Mouse (Mus musculus): Measurements from ENCODE around the gene Spata21. TPM values are rescaled to one million over a fixed set of nuclear protein-coding genes. Genes with fewer than 3 reads are reported as not detected.

The Spata21 gene
- polyA plus RNA-seq, 1 experiment from 2014 or later: 0.53 TPM

DNA sequence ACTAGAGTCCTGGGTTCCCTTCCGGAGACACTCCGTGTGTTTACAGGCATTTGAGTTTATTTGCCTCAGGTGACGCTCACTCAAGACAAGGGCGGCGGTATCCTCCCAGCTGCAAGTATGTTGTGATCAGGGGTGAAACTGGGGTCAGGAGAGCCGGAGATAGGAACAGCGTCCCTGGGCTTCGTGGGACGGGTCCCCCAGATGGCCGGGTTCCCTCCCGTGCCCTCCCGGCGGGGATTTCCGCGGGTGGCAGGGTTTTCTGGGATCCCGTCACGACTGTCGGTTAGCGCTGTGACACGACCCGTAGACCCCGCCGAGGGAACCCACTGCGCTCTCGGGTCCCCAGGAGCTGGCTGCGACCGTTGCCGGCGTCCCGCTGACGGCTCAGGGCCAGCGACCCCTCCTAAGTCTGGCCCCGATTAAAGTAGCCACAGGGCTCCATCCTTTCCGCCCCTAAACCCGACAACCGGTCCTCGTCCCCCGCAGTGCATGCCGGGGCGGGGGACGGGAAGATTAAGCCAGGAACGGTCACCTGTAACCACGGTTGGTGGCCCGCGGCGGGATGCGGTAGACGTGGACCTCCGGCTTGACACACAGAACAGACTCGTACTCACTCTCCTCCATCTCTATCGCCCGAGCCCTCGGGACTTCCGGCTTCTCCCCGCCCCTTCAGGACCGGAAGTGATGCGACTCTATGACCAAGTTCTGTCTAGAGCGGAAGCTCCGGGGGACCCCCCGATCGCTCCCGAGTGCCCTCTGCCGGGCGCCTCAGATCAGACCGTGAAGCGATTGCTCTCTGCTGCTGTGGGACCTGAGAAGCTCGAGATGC lies 10.2 kb upstream of the Spata21 start, which contains the start of gene Necap2:
Gene Necap2 (minus strand): TSS at position 677 of the 829 bp plus-strand sequence.
- H3K4me2 ChIP-seq (replicated peaks): peak within 1 kb of the TSS; percentile 85
- WGBS: under 1% methylated on average over 67 of the region's 67 CpGs
- H3K4me1 ChIP-seq: peaks cover 17% of the 10 kb centered on the region
- H3K4me3 ChIP-seq: peak within 1 kb of the TSS; percentile 73
- H3K9me3 ChIP-seq: no peaks in the 10 kb centered on the region
- H3K27ac ChIP-seq (replicated peaks): peak within 1 kb of the TSS; percentile 57
- H3K36me3 ChIP-seq: peaks cover 7% of the 10 kb centered on the region
- ATAC-seq (replicated peaks): peak; percentile 96
- H3K9ac ChIP-seq (replicated peaks): peak within 1 kb of the TSS; percentile 85
- no peaks in the 10 kb centered on the region for H3K27me3 ChIP-seq

DNA sequence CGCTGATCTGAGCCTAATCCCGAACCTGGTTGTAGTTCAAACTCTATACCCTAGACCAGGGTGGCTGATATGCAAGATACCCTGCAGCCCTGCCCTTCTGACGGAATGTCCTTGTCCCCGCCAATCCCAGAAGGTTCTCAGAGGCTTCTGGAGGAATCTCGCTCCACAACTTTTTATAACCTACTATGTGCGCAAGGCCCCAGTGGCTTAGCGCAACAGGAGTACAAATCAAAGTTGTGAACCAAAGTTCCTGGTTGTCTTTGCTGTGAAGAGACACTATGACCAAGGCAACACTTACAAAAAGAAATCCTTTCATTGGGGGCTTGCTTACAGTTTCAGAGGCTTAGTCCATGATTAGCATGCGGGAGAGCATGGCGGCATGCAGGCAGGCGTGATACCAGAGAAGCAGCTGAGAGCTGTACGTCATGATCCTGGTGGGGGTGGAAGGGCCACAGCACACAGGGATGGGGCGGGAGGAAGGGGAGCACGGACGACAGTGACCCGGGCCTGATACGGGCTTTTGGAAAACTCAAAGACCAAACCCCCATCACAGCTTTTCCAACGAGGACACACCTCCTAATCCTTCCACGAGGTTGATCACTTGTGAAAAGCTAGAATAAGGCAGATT lies 9.5 kb upstream of the Spata21 start:
- Histone ChIP-seq H3K4me3 (peak overlapping the region; percentile 73), H3K4me2 (replicated peaks) (no peak overlapping the region), H3K9ac (replicated peaks) (no peak overlapping the region), H3K4me1 (peaks cover 17% of the 10 kb centered on the region), H3K27ac (replicated peaks) (no peak overlapping the region), H3K27me3 (no peaks in the 10 kb centered on the region), H3K36me3 (no peaks in the 10 kb centered on the region; the same call in 1 of the 2 replicates), H3K9me3 (no peaks in the 10 kb centered on the region)
- 69% methylated on average over 18 of the region's 18 CpGs for WGBS
- peak; percentile 47 for ATAC-seq (replicated peaks)

DNA sequence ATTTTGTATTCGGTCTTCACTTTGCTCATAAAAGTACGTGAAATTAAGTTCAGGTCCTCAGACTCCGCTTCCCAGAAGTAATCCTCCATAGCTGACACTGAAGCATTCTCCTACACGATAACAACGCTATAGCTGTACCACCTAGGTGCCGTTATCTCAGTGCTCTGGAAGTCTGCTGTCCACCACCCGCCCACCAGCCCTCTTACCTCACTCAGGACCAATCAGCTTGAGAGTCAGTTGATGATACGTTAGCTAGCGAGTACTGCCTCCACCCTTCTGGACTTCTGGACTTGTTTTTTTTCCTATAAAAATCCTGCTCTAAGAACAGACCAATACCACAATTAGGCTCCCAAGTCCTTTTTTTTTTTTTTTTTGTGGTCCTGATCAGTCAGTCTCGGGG lies 1.3 kb upstream of the Spata21 start:
- Histone ChIP-seq H3K36me3 (no peaks in the 10 kb centered on the region), H3K4me1 (no peaks in the 10 kb centered on the region), H3K4me2 (replicated peaks) (no peak overlapping the region), H3K27me3 (no peaks in the 10 kb centered on the region), H3K27ac (replicated peaks) (no peak overlapping the region), H3K9ac (replicated peaks) (no peak overlapping the region), H3K4me3 (no peak overlapping the region), H3K9me3 (no peaks in the 10 kb centered on the region)
- no peak for ATAC-seq (replicated peaks)
- 83% methylated on average over 10 of the region's 10 CpGs for WGBS

DNA sequence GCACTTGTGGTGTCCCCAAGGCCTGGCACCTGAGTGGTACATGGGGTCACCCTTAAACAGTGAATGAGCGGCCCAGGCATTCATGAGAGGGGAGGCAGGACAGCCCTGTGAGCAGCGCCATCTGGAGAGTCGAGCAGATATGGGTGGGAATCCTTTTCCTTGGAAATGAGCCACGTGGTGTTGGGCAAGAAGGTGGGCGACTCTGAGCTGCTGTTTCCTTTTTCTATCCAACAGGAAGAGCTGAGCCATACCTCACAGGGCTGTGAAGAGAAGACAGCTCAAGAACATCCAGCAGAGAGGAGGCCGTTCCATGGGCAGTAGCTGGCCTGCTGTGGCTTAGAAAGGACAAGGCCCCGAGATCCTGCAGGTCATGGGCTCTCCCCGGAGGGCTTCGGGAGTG lies 581 bp downstream of the Spata21 start:
- no peak overlapping the region for H3K4me2 ChIP-seq (replicated peaks)
- no peaks in the 10 kb centered on the region for H3K4me1 ChIP-seq
- H3K4me3 ChIP-seq: no peak overlapping the region
- no peaks in the 10 kb centered on the region for H3K9me3 ChIP-seq
- no peak for ATAC-seq (replicated peaks)
- no peaks in the 10 kb centered on the region for H3K36me3 ChIP-seq
- no peaks in the 10 kb centered on the region for H3K27me3 ChIP-seq
- H3K27ac ChIP-seq (replicated peaks): no peak overlapping the region
- WGBS: 77% methylated on average over 9 of the region's 9 CpGs
- no peak overlapping the region for H3K9ac ChIP-seq (replicated peaks)

DNA sequence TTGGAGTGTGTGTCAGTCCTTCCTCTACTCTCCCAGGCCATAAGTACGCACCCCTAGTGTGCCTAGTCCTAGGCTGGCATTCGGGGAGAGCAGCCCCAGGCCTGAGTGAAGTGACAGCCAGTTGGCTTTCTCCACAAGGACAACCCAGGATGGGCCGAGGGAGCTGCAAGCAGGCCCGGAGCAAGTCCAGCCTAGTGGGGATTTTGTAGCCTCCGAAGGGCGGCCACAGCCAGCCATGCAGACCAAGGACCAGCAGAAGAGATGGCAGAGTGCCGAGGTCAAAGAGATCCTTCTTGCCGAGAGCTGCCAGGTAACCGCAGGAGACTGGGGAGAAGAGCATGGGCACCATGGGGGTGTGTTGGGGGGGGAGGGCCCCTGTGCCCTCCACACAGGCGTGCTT lies 6.9 kb downstream of the Spata21 start:
- no peak overlapping the region for H3K9ac ChIP-seq (replicated peaks)
- no peaks in the 10 kb centered on the region for H3K4me1 ChIP-seq
- WGBS: 78% methylated on average over 10 of the region's 10 CpGs
- H3K9me3 ChIP-seq: no peaks in the 10 kb centered on the region
- H3K4me2 ChIP-seq (replicated peaks): no peak overlapping the region
- no peak for ATAC-seq (replicated peaks)
- H3K4me3 ChIP-seq: no peak overlapping the region
- no peaks in the 10 kb centered on the region for H3K36me3 ChIP-seq
- no peaks in the 10 kb centered on the region for H3K27me3 ChIP-seq
- H3K27ac ChIP-seq (replicated peaks): no peak overlapping the region

DNA sequence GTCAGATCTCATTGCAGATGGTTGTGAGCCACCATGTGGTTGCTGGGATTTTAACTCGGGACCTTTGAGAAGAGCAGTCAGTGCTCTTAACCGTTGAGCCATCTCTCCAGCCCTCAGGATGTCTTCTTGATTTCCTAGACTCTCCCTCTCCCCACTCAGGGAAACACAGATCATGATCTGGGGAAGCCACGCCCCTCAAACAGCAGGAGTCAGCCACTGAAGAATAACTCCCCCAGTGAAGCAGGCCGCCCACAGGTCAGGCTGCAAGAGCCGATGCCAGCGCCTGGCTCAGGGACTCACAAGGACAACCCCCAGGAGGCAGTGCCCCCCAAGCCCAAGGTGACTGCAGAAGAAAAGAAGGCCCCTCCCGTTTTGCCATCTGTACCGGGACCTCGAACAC lies 8.6 kb downstream of the Spata21 start:
- 11% methylated on average over 9 of the region's 9 CpGs for WGBS

DNA sequence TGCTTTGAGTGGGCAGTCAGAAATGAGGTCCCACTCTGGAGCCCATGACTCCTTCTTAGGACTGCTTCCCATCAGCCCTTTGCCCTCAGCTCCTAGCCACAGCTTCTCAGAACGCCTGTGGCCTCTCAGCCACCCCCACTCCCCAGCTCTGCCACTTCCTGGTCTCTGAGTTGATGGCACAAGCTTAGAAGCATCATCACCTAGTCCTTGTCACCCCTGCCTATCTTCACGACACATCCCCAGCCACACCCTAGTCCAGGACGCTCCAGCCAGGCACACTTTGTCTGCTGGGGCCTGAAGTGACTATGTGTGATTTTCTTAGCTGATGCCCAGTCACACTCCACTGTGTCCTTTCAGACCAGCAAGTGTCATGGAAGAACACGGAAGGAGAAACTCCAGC lies 10.8 kb downstream of the Spata21 start:
- no peaks in the 10 kb centered on the region for H3K36me3 ChIP-seq
- 77% methylated on average over 4 of the region's 4 CpGs for WGBS
- H3K4me2 ChIP-seq (replicated peaks): no peak overlapping the region
- no peak overlapping the region for H3K4me3 ChIP-seq
- no peak for ATAC-seq (replicated peaks)
- H3K4me1 ChIP-seq: no peaks in the 10 kb centered on the region
- H3K27ac ChIP-seq (replicated peaks): no peak overlapping the region
- no peaks in the 10 kb centered on the region for H3K27me3 ChIP-seq
- no peaks in the 10 kb centered on the region for H3K9me3 ChIP-seq
- H3K9ac ChIP-seq (replicated peaks): no peak overlapping the region

More for the DNA sequence above, 8.6 kb downstream of the Spata21 start:
- Histone ChIP-seq H3K27ac (replicated peaks) (no peak overlapping the region), H3K4me2 (replicated peaks) (no peak overlapping the region), H3K27me3 (no peaks in the 10 kb centered on the region), H3K4me1 (no peaks in the 10 kb centered on the region), H3K4me3 (no peak overlapping the region), H3K9ac (replicated peaks) (no peak overlapping the region), H3K9me3 (no peaks in the 10 kb centered on the region), H3K36me3 (no peaks in the 10 kb centered on the region)
- ATAC-seq (replicated peaks): no peak

DNA sequence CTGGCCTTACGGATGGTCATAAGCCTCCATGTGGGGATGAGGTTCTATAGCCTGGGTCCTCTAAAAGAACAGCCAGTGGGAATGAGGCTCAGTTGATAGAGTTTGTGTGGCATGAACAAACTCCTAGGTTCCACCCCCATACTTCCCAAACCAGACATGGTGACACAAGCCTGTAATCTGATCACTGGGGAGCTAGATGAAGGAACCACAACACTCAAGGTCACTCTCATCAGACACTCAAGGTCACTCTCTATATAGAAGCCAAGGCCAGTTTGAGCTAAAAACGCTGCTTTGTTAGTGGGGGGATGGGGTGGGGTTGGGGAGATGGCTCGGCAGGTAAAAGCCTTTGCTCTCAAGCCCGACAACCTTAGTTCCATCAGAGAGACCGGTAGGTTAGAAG lies 11.8 kb downstream of the Spata21 start:
- WGBS: 81% methylated on average over 5 of the region's 5 CpGs
- Histone ChIP-seq H3K4me3 (no peak overlapping the region), H3K4me2 (replicated peaks) (no peak overlapping the region), H3K9me3 (no peaks in the 10 kb centered on the region), H3K36me3 (no peaks in the 10 kb centered on the region), H3K4me1 (no peaks in the 10 kb centered on the region), H3K27me3 (no peaks in the 10 kb centered on the region), H3K27ac (replicated peaks) (no peak overlapping the region), H3K9ac (replicated peaks) (no peak overlapping the region)
- ATAC-seq (replicated peaks): no peak

DNA sequence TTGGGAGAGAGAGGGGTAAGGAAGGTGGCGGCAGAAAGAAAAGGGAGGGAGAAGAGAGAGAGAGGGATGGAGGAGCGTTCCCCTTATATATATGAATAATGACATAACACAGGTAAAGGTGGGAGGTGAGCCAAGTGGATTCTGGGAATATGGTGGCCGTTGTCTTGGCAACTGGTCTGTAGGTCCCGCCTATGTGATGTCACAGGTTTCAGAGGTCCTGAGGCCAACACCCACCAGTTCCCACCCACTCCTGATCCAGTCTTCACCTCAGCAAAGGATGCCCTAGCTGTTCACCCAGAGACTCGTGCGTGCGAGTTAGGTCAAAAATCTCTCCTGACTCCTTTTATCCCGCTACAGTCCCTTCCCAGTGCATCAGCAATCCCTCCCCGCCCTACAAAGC lies 13.2 kb downstream of the Spata21 start:
- ATAC-seq (replicated peaks): no peak
- H3K27ac ChIP-seq (replicated peaks): no peak overlapping the region
- H3K4me2 ChIP-seq (replicated peaks): no peak overlapping the region
- WGBS: 96% methylated on average over 9 of the region's 9 CpGs
- no peaks in the 10 kb centered on the region for H3K9me3 ChIP-seq
- H3K36me3 ChIP-seq: no peaks in the 10 kb centered on the region
- H3K27me3 ChIP-seq: no peaks in the 10 kb centered on the region
- H3K9ac ChIP-seq (replicated peaks): no peak overlapping the region
- no peak overlapping the region for H3K4me3 ChIP-seq
- H3K4me1 ChIP-seq: no peaks in the 10 kb centered on the region

DNA sequence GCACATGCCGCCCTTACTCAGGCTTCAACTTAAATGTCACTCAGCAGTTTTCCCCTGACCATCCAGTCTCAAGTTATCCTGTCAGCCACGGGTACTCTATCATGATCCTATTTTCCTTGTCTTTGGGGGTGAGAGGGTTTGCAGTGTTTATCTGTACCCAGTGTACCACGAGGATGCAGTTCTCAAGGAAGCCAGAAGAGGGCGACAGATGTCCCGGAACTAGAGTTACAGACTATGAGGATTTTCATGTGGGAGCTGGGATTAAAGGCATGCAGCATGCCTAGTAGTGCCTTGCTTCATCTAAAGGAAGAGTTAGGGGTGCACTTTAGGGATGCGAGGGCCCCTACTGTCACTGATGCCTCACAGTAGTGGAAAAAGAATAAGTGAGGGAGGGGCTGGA lies 13.7 kb downstream of the Spata21 start:
- ATAC-seq (replicated peaks): no peak
- no peak overlapping the region for H3K4me2 ChIP-seq (replicated peaks)
- WGBS: 71% methylated on average over 6 of the region's 6 CpGs
- no peaks in the 10 kb centered on the region for H3K9me3 ChIP-seq
- no peaks in the 10 kb centered on the region for H3K4me1 ChIP-seq
- H3K36me3 ChIP-seq: no peaks in the 10 kb centered on the region
- H3K27me3 ChIP-seq: no peaks in the 10 kb centered on the region
- H3K4me3 ChIP-seq: no peak overlapping the region
- H3K9ac ChIP-seq (replicated peaks): no peak overlapping the region
- H3K27ac ChIP-seq (replicated peaks): no peak overlapping the region

DNA sequence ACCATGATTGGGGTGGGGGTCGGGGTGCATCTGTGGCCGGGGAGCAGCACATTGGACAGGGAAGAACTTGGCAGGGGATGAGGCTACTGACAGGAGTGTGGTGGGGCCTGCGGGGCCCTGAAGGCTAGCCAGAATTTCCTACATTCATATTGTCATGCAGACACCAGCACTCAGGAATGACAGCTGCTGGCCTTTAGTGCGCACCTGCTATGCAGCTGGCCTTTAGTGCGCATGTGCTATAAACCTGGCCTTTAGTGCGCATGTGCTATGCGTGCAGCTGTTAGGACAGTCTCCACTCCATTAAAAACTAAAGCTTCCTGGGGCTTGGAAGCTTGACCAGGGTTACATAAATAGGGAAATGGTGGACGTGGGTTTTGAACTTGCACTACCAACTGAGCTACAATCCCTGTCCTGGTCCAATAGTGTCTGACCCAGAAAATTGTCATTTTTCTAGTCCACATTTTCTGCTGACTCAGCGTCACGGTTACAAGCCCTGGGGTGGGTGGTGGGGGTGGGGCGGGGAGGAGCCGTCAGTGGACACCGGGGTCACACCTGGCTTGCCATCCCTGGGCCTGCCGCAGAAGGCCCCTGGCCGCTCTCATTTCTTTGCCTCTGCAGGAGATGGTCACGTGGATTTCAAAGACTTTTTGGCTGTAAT lies 18.5 kb downstream of the Spata21 start:
- peaks cover 7% of the 10 kb centered on the region; the same call in 1 of the 2 replicates for H3K36me3 ChIP-seq
- no peak overlapping the region for H3K4me2 ChIP-seq (replicated peaks)
- no peak for ATAC-seq (replicated peaks)
- H3K27ac ChIP-seq (replicated peaks): no peak overlapping the region
- H3K27me3 ChIP-seq: no peaks in the 10 kb centered on the region
- WGBS: 85% methylated on average over 16 of the region's 16 CpGs
- no peaks in the 10 kb centered on the region for H3K4me1 ChIP-seq
- H3K9ac ChIP-seq (replicated peaks): no peak overlapping the region
- no peak overlapping the region for H3K4me3 ChIP-seq
- no peaks in the 10 kb centered on the region for H3K9me3 ChIP-seq

DNA sequence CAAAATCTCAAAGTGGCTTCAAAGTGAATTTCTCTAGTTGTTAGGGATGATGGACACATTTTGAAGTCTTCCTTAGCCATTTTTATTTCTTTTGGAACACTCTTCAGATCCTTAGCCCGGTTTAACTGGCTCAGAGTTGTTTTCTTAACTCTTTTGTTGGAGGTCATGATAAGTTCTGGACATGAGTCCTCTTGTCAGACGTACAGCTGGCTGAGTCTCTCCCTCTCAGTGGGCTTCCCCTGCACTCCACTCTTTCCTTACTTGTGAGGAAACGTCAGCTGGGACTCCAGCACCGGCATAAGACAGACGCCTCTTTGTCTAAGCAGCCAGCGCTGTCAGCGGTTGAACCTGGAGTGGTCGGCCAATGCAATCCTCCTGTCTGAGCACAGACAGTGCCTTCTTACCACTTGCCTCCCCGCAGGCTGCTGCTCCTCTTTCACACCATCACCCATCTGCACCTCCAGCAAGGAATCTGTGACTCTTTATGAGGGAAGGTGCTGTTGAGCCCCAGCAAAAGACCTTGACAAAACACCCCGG lies 20.1 kb downstream of the Spata21 start:
- no peak for ATAC-seq (replicated peaks)

More for the DNA sequence above, 20.1 kb downstream of the Spata21 start:
- no peak overlapping the region for H3K27ac ChIP-seq (replicated peaks)
- 49% methylated on average over 10 of the region's 10 CpGs for WGBS
- no peak overlapping the region for H3K4me3 ChIP-seq
- H3K4me1 ChIP-seq: no peaks in the 10 kb centered on the region
- H3K27me3 ChIP-seq: no peaks in the 10 kb centered on the region
- H3K9me3 ChIP-seq: no peaks in the 10 kb centered on the region
- H3K4me2 ChIP-seq (replicated peaks): no peak overlapping the region
- H3K36me3 ChIP-seq: peaks cover 11% of the 10 kb centered on the region; the same call in 1 of the 2 replicates
- no peak overlapping the region for H3K9ac ChIP-seq (replicated peaks)

All from forebrain, embryonic 15.5 days (tissue).